Mouse (Mus musculus) brain, adult 2 months (tissue): Measurements from ENCODE around the gene Itgav.

Source experiments
- DNase-seq: peaks from one replicate; pipeline ENCODE4 v3.0.0; 2011; ENCODE audit warnings: low read depth, low spot score

Itgav gene

DNA sequence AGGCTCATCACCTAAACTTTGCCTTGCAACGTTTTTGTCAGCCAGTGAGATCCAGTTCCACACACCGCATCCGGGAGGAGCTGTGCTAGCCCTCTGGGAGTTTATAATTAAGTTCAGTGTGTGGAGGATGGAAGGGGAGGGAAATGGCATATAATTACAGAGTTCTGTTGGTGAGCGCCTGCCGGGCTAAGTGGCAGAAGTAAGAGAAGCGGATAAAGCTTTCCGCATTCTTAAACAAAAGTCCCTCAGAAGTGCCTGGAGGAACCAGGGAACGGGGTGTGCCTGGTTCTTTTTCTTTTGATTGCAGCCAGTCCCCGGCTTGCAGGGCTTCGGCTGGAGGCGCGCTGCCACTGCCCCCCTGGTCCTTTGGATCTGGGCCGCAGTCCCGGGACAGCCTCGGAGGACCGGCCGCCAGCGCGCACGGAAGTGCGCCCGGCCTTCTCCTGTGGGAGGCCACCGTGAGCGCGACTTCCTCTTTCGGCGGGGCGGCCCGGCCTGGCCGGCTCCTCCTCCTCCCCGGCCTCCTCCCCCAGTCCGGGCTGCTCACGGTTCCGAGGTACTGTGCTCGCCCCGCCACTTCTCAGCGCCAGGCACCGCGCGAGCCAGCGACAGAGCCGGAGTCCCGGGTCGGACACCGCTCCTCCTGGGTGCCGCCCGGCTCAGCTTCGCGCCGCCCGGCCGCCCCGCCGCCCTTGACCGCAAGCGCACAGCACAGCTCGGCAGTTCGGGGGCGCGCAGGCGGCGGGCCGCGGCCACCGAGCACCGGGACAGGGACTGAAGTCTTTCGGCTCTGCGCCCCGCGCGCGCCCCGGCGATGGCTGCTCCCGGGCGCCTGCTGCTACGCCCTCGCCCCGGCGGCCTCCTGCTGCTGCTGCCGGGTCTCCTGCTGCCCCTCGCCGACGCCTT lies at the start of gene Itgav:
TSS of gene Itgav (plus strand) at position 477 of the 906 bp plus-strand sequence.
- peak; percentile 90 for DNase-seq

DNA sequence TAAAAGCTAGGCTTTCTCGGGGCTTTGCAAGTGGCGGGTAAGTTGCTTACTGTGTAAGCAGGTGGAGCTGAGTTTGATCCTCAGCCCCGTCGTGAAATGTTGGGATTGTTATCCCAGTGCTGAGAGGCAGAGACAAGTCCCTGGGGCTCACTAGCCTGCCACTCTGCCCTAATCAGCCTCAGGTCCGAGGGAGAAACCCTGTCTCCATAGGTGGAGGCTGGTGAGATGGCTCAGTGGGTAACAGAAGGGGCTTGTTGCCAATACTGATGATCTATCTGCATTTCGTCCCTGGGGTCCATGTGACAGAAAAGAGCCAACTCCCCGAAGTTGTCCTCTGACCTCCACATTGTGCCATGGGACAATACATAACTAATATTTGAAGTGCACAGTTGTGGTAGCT lies 49.8 kb upstream of the Itgav start:
- no peak for DNase-seq

DNA sequence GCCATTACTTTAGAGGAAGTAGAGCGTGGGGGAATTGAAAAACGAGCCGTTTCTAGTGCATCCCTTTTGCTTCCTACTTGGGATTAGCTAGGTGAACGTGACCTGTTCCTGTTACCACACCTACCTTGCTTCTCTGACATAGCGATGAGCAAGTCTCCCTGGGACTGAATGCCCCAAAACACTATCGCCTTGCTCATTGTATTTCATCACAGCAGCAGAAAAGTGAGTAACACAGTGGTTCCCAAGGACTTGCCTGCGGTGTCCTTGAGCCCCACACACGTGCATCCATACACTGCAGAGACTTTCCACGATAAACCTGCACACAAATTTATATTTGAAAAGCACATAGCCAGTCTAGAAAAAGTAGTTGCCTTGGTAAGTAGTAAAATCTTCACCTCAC lies 49.3 kb upstream of the Itgav start:
- no peak for DNase-seq

DNA sequence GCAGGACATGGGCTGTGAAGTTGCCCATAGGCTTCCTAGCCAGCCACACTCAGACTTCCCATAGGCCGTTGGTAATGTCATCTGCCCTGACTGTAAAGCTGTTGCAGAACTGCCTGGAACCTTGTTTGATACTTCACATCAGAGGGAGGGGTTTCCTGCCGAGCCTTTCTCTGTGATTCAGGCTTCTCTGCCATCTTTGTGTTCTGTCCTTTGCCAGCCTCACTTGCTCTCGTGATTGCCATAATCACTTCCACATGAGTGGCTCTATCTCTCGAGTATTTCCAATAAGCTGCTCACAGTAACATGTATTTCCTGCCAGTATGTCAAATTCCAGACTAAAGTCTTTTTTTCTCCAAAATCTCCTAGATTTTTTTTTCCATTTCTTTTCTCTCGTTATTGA lies 48.5 kb upstream of the Itgav start:
- no peak for DNase-seq

DNA sequence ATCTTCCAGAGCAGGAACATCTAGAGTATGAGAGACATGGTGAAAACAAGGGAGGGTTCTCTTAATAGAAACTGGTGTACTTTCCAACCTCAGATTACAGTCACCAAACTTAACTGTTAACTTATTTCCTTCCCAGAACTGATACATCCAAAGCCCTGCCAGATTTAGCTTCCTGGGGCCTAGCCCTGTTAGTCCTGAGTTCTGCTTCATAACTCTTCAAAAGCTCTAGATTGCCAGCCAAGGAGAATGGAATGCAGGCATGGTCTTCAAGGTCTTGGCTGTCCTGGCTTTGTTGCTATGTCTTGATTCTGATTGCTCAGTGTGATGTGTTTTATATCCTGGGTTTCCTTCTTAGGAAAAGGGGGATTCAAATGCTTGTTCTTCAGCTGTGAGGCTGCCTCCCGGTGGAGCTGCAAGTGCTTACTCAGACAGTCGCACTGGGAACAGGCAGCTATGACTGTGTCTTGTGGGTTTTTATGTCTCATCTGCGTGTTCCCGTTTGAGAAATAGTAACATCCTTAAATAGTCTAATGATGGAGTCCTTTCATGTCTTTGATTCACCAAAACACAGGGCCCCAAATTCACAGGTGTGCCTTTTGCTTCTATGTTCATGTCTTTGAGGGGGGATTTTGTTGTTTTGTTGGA lies 47.8 kb upstream of the Itgav start:
- DNase-seq = peak; percentile 69

DNA sequence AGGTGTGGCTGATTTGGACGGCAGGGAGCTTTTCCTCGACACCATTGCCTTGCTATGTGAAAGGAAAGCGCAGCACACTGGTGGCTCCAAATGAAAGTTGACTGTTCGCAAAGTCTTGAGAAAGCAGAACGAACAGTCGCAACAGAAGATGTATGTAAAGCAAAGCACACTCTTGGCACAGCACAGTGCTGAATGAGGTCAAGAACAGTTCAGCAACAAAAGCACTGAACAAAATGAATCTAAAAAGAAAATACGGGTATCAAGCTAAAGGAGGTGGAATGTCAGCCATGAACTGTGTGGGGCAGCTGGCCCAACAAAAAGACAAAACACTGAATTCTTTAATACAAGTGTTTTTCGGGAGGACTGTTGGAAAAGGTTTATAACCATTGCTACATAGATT lies 42.9 kb upstream of the Itgav start:
- no peak for DNase-seq

DNA sequence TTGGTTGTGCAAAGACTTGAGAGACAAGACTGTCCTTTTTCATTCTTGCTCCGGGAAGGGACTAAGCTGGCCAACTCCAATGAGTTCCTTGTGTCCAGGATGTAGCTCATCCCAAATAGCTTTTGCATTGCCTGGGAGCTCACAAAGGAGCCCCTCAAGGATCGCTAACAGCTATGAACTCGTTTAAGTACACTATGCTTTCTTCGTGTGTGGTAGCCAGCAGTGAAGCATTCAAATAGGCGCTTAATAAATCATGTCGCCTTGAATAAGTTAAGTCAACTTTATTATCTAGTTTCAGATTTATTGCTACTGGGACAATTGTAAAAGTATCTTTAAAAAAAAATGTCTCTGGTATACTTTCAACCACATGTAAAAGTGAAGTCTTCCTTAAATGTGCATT lies 42.4 kb upstream of the Itgav start:
- DNase-seq = no peak

DNA sequence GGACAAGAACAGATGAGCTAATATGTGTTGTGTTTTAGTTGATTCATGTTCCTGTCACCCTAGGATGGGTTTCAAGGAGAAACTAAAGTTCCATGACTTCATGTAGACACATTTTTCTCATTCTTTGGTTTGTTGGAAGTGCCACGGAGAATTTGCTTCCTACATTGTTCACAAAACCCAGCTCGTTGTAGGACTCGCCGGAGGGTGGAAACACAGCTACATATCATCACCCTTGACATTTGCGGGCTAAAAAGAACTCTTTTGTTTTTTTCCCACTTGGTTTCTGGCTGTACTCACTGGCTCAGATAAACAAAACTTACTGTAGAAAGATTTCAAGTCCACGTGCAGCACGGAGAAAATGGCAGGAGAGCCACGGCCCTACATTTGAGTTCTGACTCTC lies 41.9 kb upstream of the Itgav start:
- DNase-seq = no peak

DNA sequence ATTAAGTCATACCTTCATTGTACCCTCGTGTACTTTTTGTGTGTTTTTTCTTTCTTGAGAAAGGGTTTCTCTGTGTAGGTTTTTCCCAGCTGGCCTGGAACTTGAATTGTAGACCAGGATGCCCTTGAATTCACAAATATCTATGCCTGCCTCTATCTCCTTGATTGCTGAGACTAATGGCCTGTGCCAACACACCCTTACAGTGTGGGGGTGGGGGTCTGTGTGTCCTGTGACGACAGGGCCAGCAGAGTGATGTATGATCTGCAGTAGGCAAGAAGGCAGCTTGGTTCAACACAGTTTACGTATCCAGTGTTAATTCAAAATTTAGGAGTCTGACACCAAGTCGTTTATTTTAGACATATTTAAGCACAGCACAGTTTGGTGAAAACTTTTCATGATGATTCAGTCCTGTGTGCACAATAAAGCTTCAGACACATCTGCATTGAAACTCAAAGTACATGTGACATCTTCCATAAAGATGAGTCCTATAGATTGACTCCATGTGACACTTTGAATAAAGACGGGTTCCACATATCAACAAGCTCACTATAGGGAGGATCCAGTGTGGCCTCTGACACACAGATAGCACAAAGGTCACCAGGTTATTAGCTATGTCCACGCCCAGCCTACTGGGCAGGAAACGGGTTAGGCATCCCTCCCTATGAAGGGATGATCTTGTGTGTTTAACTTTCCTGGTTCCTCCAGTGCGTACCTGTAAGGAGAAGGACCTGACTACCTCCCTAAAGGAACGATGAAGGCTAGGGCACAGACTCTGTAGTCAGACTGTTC lies 40.3 kb upstream of the Itgav start:
- DNase-seq = no peak

DNA sequence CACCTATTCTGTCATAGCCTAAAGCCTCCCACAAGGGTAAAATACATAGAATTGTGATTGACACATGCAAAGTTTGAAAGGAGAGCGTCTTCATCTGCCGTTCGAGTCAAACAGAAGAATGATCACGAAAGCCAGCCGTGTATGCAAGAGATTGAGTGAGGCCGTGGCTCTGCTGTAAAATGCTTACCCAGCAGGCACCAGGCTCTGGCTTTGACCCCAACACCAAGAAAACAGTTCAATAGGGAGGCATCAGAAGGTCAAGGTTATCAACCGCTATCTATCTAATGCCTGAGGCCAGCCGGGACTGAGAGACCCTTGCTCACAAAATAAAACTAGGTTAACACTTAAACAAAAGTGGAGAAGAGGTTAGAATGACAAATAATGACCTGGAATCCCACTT lies 39.5 kb upstream of the Itgav start:
- DNase-seq = no peak

DNA sequence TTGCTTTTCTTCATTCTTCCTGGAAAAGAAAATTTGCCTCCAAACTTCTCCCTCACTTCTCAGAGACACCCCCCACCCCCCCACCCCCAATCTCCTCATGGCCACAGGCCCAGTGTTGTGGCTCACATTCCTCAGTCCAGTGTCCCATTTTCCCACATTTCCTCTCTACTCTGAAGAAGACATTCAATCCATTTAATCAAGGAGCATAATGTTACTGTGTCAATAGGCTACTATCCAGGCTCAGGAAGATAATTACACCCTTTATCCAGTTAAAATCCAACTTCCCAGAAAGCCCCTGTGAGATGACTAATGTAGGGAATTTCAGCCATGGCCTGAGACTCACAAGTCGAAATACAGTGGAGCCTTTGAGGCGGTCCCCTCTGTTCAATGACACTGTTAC lies 33.8 kb upstream of the Itgav start:
- peak; percentile 26 for DNase-seq

DNA sequence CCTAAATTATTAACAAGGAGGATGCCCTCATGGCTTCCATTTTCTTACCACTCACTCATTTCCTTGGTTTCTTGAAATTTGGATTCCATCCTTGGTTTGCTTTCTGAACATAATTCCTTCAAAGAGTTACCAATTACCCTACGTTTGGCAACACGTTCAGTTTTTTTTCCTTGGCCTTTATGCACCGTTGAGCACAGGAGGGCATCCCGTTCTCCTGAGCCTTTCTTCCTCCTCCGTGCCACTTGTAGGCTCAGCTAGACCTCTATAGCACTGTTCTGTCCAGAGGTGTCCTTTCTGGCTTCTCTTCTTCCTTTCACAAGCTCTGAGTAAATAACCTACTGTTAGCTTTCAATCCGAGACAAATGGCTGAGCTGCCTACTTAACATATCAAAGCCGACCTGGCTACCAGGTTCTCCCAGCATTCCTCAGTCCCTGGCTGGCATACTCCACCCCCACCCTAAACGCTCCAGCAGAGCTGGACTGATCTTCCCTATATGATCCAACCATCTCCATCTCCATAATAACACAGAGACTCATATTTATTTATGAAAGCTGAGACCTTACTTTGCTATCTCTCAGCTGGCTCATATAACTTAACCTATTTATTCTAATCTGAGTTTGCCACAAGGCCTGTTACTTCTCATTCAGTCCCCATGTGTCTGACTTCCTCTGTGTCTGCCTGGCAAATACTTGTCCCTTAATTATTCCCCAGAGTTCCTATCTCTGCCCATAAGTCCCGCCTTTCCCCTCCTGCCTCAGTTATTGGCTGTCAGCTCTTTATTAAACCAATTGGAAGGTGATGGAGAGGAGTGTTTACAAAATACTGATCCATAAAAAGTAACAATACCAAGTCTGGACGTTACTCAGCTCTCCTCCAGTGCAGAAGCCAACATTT lies 31.3 kb upstream of the Itgav start:
- no peak for DNase-seq

DNA sequence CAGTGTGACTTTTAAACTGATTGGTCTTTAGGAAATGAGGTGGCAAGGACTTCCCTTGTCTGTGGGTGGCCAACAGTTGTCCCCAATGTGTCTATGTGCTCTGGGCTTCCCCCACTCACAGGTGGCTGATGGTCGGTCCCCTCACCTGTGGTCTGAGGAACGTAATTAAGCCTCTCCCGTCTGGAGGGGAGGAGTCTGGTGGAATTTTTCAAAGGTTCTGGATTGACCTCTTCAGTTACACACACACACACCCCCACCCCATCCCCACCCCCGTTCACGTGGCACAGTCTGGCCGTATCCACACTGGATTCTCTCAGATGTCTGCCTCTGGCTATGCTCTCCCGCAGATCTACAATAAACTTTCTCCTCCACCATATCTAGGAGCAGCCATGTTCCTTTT lies 30.1 kb upstream of the Itgav start:
- DNase-seq = no peak

DNA sequence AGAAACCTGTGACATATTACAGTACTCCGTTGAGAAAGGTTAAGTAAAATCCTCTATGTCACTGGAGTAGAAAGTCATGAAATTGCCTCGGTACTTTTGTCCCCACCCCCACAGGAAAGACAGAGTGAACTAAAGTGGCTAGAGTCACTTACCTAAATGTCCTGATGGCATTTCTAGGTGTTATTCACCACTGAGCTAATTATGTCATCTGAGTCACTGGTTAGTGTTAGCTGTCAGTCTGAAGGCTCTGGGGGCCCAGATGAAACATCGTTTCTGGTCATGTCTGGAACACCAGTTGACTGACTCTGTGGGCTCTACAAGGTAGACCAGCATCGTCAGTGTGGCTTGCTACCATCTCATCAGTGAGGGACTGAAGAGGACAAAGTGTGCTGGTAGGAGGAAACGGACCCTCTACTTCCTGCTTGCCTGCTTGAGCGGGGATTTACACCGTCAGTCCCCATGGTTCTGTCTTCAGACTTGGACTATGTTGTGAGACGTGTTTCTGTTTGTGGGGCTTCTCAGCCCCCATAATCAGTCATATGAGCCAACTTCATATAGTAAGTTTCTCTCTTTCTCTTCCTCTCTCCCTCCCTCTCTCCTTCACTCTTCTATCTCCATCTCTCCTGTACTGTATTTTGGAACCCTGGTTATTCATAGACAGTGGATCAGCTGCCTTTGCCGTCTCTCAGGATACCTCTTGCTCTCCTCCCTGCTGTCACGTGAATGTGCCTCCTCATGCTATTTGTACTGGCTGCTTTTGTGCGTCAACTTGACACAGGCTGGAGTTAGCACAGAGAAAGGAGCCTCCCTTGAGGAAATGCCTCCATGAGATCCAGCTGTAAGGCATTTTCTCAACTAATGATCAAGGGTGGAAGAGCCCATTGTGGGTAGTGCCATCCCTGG lies 28.6 kb upstream of the Itgav start:
- no peak for DNase-seq

DNA sequence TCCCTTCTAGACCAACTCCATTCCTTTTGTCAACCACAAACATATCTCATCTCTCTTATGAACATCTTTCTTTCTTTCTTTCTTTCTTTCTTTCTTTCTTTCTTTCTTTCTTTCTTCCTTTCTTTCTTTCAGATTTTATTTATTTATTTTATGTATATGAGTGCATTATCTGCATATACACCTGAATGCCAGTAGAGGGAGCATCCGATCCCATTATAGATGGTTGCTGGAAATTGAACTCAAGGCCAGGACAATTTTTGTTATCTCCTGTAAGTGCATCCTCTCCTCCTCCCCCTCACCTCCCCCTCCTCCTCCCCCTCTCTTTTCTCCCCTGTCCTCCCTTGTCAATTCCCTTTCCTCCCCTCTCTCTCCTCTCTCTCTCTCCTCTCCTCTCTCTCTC lies 25.7 kb upstream of the Itgav start:
- no peak for DNase-seq

DNA sequence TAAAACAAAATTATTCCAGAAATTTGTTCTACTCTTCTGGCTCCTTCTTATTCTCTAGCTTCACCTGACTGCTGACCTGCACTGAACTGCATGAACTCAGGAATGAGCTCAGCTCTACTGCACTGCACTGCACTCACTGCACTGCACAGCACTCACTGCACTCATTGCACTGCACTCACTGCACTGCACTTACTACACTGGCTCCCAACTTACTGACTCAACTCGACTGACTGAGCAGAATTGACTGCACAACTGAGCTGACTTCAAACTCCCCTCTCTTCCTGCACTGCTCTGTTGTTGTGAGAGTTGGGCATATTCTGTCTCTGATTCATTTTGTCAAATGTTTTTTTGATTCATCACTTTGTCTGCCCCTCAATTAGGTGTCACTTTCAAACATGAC lies 24.9 kb upstream of the Itgav start:
- no peak for DNase-seq

DNA sequence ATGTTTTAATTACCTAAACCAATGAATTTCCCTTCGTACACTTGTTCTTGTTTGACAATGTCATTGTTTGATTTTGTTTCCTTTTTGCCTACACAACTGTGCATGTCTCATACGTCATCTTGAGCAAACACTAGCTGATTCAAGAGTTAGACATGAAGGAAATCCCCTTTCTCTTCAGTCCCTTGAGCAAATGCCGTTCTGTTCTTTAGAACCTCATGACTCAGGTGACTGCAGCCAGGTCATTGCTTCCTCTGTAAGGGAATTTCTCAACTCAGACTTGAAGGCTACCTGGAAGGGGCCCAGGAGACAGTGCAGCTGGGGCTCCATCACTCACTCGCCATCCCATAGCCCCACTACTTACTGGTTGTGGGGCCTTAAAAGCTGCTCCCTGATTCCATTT lies 23.5 kb upstream of the Itgav start:
- no peak for DNase-seq

DNA sequence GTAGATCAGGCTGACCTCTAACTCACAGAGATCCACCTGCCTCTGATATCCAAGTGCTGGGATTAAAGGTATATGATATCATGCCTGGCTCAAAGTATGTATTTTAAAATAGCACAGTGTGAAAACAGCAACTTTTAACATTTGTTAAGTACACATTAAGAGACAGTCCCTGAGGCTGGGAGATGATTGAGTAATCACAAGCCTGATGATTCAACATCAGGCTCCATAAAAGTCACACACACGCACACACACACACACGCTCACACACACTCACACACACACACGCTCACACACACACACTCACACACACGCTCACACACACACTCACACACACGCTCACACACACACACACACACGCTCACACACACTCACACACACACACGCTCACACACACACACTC lies 21.8 kb upstream of the Itgav start:
- DNase-seq = no peak

DNA sequence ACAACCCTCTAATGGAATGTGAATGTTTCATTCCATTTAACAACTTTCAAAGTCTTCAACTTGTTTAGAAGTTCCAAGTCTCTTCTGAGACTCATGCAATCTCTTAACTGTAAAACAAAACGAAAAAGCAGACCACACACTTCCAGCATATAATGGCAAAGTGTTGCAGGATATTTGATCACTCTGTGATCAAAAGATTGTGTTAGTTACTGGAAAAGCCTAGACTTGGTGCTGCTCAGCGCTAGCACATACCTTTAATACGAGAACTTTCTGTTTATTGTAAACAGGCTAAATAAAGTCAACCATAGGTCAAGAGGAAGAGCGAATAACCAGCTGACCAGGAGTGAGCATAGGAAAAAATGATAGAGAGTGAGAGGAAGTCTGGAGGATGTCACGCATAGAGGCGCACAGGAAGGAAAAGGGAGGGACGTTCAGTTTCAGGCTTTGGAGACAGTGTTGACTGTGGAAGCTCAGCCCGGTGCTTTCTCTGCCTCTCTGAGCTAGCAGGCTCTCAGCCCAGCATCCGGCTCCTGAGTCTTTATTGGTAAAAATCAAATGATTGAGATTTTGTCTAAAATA lies 18.5 kb upstream of the Itgav start:
- no peak for DNase-seq

DNA sequence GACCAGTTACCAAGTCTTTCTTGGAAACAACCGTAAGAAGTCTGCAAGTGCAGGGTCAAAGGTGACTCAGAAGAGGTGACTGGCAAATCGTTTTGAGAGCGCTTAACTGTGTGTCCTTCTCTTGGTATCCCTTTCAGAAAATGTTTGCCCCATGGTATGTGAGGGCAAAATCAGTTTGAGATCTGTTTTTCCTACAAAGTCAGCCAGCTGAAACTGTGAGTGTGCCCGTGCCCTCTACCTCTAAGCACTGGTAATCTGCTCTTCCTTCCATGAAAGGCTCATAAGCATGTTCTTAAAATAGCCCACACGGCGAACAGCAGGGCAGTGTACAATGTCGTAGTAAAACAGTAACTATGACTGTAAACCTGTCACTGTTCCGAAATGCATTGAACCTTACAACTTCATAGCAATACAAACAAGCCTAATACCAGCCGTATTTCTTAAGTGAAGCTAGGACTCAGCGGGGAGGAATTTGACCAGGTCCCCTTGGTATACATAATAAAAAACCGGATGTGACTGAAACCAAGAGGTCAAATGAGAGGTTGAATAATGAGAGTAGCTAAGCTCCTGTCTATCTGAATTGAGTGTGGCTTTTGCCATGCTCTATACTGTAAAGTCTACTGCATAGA lies 14.2 kb upstream of the Itgav start:
- DNase-seq = no peak
